Mouse (Mus musculus) fibroblast of lung, adult 2 months (primary cell): Measurements from ENCODE around the gene Phf5a.

Experiments
- DNase-seq: peaks from one replicate; pipeline ENCODE4 v3.0.0-alpha.2; 2011; ENCODE audit warnings: low read depth

Phf5a gene

DNA sequence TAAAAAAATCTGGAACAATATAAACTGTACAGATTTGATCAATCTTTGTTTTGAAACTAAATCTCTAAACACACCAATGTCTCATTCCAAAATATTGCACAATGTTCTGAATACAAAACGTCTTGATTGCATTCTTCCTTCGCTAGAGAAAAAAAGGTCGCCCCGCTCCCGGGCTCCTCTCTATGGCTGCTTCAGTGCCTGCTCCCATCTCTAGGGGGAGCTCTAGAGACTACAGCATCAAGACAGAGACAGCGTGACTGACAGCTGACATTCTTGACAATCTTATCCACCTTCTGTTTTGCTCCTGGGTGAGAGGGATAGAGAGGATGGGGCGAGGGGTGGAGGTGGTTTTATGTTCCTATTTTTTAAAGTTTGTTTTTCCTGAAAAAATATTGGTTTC, 23.4 kb downstream of the Phf5a start:
- DNase-seq, result no peak

DNA sequence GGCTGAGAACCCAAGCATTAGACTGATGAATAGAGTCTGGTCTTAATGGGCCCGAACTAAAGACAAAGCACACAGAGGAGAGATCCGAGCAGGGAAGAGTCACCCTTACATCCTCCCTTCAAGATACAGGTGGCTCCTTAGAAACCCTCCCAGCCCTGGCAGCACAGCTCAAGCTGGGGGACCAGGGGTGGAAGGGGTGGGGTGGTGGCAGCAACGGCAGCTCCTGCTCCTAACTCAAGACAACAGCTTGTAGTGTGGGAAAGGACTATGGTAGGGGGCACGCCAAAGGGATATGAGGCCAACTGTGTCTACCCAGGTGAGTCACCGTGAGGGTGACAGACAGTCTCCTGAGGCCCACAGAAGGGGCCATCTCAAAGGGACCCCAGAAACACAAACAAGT, 23.9 kb downstream of the Phf5a start:
- DNase-seq, result no peak

DNA sequence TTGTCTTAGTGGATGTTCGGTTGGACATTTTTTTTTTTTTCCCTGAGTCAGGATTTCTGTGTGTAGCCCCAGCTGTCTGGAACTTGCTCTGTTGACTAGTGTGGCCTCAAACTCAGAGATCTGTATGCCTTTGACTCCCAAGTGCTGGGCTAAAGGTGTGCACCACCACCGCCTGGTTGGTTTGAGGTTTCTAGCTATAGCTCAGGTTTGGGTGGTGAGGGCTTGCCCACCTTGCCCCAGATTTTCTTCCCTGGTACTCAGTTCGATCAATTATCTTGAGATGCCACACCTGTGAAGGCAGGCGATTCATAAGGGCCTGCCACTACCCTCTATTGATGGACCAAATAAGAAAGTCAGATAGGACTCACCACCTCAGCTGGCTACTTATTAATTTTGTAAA, 24.6 kb downstream of the Phf5a start:
- DNase-seq, result no peak

DNA sequence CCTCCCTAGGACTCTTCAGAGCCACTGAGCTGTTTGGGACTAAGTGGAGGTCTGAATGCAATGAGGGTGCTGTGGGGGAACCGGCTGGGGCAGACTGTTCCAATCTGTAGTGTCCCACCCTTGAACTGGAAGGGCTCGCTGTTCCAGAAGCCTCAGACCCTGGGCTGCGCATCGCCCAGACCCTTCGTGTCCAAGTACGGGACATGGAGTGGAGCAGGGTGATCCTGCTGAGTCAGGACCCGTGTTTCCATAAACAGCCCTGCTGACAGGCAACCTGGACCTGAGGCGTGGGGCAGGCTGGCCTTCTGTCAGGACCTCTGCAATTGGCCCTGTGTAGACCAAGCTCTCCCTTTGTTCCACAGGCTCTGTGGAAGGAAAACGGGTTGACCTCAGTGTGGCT, 25.0 kb downstream of the Phf5a start:
- no peak for DNase-seq

DNA sequence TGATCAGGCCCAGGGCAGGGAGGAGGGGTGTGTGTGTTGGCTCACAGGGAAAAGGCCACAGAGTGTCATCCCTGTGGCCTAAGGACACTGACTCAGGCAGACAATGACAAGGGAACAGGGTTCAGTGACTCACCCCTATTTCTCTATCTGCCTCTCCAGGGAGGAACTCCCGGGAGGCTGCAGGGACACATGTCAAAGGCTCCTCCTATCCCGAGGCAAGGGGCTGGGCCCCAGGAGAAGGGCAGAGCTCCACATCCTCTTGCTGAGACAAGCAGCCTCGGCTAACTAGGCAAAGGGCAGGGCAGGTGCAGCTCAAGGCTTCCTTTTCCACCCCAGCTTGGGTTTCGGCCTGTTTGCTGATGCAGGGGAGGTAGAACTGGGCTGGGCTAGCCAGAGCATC, 26.0 kb downstream of the Phf5a start:
- DNase-seq, result no peak

DNA sequence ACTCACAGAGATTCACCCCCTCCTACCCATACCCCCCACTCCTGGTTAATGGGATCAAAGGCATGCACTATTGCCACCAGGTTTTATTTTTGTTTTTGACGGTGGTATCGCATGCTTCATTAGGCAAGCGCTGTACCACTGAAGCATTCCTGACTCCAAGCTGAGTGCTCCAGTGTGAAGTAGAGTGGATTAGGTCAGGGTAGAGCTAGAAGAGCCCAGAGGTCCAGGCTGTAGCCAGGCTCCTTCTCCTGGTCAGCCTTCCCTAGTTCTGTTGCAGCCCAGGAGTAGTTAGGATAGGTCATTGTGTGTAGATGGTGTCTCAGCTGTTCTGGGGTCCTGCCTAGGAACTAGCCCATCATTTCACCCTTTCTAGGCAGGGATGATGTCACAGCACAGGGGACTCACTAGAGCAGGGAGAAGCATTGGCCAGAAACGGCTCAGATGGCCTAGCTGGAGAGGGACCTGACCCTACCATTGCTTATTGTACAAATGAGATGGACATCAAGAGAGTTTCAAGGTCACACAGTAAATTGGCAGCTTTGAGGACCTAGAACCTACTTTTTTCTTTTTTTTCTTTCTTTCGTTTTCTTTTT, 26.6 kb downstream of the Phf5a start:
- no peak for DNase-seq

DNA sequence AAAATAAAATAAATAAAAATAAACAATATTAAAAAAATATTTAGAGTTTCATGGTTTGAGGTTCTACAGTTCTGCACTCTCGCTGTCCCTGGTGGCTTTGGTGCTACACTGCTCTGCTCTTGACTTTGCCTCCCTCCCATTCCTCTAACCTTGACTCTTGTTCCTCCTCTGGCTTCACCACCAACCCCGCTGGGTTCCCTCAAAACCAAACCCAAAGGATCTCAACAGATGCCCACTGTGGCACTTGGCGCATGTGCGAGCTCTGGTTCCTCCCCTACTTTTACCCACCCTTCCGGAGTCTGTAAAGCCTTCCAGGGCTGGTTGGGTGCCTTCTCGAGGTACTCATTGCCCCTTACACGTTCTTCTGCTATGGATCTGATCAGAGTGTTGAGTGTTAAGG, 29.4 kb downstream of the Phf5a start:
- no peak for DNase-seq

DNA sequence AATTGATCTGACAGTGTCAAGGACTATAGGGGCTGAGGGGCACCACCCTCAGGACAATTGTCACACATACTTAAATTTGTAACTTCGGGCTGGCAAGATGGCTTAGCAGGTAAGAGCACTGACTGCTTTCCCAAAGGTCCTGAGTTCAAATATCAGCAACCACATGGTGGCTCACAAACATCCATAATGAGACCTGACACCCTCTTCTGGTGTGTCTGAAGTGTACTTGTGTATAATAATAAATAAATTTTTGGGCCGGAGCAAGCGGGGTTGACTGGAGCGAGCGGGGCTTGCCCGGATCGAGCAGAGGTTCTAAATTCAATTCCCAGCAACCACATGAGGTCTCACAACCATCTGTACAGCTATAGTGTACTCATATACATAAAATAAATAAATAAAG, 31.4 kb downstream of the Phf5a start:
- no peak for DNase-seq

DNA sequence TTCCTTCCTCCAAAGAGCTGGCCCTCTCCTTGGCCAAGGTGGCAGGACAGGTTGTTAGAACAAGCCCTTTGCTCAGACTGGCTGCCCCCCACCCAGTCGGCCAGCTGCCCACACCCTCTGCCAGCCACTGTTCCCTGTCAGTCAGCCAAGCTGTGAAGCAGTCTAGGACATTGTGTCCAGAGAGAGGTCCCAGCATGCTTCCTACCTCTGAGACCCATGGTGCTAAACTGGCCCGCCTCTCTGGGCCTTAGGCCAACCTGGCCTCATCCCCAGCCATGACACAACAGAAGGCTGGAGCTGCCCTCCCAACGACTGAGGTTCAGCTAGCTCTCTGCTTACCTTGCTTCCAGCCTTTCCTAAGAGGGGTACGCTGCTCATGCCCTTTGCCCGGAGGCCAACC, 32.1 kb downstream of the Phf5a start:
- DNase-seq, result peak; percentile 78

DNA sequence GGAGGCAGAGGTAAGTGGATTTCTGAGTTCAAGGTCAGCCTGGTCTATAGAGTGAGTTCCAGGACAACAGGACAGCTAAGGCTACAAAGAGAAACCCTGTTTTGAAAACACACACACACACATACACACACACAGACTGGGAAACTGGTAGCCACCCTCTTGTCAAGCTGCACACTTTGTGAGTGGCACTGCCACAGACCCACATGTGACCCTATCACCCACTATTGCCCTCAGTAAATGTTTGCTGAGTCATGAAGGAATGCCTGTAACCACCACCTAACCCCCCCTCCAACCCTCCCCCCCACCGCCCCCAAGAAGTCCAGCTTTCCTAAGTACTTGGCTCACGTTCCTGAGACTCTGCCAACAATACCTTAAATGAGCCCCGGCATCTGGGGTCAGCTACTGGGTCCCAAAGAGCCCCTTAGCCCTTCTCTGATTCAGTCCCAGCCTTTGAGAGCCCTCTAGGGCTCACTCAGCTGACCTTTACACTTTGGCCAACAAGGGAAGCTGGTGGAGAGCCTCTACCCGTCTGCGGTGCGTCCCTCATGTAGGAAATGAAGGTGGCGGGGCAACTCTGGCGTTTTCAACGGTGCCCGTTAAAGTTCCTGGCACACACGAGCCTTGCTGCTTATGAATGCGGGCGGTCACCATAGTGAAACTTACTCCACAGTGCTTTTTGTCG, 33.0 kb downstream of the Phf5a start:
- DNase-seq, result no peak

DNA sequence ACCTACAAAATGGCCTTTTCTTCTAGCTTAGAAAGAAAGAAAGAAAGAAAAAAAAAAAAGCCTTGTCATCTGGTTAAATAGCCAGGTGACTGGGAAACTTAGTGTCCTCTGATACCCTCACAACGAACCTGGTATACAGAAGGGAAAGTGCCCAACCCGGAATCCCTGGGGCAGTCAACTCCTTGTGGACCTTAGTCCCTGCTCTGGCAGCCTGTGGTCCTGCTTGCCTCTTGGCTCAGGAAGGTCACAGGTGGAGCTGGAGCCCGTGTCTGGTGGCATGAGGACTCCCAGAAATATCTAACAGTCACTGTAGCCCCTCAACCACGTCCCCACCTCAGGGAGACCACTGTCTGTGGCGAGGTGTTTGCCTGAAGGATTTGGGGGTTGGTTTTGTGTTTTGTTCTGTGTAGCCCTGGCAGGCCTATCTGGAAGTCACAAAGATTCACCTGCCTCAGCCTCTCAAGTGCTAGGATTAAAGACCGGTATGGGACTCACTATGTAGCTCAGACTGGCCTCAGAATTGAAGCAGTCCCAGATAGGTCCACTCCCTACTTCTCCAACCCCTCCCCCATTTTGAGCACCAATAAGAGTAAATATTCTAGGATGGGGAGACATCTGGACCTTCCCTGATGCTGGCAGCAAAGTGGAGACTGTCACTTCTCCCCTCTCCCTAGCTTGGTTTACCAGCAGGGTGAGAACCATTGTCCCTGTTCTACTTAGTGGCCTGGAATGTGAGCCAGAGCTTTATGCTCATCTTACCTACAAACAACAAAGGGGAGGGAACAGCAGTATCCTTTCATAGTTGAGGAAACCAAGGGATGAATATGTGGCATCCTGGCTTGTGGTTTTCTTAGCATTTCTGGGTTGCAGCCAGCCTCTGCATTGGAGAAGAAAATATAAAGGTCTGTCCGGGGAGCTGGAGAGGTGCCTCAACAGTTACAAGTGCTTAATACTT, 34.5 kb downstream of the Phf5a start:
- DNase-seq, result no peak

DNA sequence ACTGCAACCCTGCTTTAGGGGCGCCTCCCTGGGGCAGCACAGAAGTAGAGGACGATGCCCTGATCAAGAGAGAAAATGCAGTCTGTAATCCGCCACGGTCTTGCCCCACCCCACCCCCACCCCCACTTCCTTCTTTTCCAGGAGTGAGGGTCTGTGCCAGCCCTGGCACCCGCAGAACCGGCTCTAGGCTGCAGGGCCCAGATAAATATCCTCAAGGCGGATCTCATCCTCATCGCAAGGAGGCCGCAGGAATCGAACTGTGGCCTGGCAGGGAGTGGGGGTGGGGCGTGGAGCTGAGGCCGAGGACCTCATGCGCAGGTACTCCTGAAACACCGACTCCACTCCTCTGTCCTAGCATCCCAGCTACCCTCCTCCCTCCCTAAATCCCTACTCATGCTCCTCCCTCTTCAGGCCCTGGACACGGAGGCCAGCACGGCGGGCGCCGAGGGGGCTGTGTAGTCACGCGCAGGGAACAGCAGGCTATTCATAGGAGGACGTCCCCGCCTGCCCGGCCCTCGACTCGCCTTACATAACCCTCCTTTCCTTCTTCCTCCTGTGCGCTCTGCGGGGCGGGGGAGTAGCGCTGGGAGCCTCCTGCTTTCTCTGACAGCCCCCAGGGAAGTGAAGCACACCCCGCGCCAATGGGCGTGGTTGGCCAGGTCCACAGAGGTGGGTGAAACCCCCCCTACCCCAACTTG, 35.4 kb downstream of the Phf5a start:
- DNase-seq, result peak; percentile 72

DNA sequence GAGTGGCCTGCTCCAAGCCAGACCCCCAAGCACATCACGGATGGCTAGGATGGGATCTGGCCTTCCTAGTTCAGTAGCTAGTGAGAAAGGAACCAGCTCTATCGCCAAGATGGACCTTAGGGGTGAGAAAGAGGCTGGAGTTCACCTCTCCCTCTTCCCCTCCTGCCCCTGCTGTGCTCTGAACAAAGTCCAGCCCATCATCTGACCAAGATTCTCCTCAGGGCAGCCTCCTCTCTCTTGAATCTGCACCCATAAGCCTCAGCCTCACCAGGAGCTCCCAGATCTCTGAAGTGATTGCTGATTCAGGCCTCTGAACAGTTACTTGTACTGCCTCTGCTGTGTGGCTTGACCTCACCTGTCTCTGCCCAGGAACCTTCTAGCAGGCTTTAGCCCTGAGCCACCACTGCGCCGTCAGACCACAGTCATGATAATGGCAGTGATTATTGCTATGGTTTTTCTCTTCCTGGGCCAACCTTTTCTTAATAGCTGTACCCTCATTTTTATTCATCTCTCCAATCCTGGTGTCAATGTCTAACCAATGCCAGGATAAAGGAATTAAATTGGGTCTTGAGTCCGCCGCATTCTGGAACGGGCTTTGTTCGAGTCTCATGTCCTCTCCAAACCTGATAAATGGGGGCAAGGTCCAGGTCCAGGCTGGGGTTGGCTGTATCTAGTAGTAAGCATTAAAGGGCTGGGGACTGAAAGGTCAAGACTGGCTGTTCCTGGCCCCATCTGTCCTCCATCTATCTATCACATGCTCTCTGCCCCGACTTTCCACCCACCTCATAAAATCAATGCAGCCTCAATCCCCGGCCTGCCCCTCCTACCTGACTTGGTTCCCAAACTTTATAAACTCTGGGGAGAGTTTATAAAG, 36.5 kb downstream of the Phf5a start:
- DNase-seq, result no peak

DNA sequence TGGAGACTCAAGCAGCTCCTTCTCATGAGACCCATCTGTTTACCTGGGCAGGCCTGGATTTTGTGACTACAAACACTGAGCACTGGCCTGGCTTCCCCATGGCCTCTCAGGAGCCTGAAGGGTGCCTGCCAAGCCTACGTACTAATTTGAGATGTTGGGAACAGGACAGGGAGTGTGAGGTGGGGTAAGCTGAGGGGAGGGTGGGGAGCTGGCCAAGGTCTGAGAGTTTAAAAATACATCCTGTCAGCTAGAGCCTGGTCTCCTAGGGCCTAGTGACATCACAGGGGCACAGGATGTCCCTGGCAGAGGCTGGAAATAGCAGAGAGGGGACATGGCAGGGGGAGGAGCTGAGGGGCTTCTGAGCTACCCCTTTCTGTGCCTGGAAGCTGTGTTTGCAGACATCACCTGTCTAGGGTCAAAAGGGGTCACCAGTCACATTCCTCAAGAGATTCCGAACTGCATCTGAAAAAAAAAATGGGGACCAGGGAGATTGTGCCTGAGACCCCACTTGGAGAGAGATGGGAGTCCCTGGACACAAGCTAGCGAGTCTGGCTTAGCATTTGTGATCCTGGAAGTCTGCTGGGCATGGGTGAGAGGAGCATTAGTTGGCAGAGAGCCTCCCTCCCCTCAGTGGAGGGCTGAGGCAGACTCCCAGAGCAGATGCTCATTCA, 37.4 kb downstream of the Phf5a start:
- DNase-seq, result no peak

DNA sequence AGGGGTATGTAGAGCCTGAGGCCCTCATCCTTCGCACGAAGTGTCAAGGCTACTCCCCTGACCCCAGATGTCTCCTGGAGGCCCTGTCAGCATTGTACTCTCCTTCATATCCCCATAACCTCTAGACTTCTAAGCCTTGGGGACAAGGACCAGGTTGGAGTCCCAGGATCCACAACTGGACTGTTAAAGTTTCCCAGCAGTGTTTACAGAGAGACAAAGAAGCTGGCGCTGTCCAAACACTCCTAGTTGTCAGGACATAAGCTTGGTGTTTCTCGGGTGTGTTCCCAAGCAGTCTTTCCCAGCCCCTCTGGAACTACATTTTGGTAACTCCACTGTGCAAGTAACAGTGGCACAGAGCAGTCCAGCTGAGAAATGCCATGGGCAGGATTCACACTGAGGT, 38.2 kb downstream of the Phf5a start:
- DNase-seq, result no peak

DNA sequence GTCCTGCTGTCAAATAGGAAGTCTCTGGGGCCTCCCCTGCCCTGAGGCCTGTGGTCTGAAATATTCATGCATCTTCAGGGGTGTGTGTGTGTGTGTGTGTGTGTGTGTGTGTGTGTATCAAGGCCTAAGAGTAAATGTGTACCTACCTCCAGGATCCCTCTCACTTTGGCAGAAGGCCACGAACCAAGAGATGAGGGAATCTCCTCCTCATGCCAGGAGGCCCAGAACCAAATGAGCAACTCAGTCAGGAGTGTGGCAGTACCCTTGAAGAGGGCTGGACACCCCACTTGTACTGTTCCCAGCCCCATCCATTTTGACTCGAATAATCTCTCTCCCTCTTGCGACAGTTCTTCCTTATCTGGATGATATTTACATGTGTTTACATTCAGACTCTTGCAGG, 39.5 kb downstream of the Phf5a start:
- no peak for DNase-seq

DNA sequence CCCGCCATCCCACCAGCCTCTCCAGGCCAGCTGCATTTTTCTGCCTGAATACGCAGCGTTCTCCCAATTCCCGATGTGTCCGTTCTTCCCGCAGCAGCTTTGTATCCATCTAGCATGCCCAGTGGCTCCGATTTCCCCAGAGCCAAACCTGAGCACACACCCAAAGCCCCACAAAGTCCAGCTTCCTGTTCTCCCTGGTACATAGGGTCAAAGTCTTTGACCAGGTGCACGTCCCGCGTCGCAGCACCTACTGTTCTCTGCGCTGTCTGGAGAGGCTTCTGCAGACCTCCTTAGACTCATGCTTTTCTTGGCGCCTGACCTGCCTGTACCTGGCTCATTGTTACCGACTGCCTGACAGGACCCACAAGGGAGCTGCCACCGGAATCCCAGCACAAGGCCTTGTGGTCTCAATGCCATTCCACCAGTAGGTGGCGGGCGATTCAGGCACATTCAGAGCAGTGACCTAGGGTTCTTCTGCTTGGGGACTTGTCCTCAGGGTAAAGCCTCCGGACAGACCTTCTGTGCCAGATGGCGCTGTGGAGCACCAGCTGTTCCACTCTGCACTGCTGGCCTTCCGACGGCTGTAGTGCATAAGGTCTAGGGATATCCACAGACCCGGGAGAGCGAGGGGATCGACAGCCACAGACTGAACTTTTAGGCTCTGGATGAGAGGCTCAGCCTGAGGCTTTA, 40.4 kb downstream of the Phf5a start:
- DNase-seq, result peak; percentile 84

DNA sequence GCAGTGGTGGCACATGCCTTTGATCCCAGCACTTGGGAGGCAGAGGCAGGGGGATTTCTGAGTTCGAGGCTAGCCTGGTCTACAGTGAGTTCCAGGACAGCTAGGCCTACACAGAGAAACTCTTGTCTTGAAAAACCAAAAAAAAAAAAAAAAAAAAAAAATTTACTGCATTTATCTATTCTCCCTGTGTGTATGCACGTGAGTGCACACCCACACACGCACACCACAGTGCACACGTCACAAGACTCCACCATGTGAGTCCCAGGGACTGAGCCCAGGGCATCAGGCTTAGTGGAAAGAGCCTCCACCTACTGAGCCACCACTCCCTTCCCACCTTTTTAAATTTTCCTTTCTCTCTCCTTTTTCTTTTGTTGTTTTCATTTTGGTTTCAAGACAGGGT, 41.2 kb downstream of the Phf5a start:
- no peak for DNase-seq

DNA sequence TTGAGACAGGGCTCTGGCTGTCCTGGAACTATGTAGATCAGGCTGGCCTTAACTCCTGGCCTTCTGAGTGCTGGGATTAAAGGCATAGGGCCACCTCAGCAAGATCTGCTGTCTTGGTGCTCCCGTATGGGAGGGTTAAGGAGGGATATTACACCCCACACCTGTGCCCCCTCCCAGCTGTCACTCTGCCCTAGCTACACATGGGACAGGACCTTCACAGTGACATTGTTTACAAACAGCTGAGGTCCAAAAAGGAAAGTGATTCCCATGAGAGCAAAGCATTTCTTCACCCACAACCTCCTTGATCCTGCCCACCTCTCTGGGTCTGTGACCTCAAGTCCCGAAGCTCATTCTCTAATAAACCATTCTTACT, 42.5 kb downstream of the Phf5a start:
- no peak for DNase-seq

DNA sequence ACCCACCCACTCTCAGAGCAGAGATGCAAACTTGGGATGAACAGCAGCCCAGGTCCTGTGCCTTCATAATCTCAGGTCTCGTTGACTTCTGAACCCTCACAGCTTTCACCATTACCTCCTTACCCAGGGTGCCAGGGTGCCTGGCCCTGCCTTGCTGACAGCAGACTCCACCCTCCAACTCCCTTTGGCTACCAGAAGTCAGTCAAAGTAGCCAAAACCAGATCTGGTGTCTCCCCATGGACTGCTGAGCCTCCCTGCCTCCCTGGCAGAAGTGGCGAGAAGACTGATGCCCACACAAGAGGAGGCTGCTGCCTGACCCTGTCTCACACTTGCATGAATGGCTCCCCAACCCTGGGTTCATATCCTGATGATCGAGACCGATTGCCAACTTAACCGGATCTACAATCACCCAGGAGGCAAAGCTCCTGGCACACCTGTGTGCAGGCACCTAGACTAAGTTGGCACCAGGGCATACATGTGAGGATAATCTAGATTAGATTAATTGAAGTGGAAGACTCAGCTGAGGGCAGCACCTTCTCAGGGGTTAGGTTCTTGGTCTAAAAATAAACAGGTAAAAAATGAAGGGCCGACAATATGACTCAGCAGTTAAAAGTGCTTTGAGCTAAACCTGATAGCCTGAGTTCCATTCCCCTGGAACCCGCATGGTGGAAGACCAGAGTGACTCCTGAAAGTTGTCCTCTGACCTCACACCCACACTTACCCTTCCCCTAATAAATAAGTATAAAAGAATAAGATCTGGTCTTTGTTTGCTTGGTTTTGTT, 43.1 kb downstream of the Phf5a start:
- DNase-seq, result no peak
